Mouse (Mus musculus): Measurements from ENCODE around the gene Ccl11.
A peak's percentile ranks its signal among the peaks of the same experiment; 100 is the strongest.

Gene Ccl11

GRCm38 (mm10) chr11:82053849-82054248 is 3.8 kb upstream of the Ccl11 start:
- DNase-seq (ENCODE audit: low read depth): no peak

- no peak for DNase-seq (ENCODE audit: low read depth)
These were observed 4.6 kb downstream of the Ccl11 start for GRCm38 (mm10) chr11:82062226-82062625.

GRCm38 (mm10) chr11:82063454-82063853 is 5.8 kb downstream of the Ccl11 start:
- no peak for DNase-seq (ENCODE audit: low read depth)

- DNase-seq (ENCODE audit: low read depth): peak; percentile 52
These were observed 9.4 kb downstream of the Ccl11 start for GRCm38 (mm10) chr11:82066953-82067571.

GRCm38 (mm10) chr11:82071076-82071475 is 13.5 kb downstream of the Ccl11 start:
- no peak for DNase-seq (ENCODE audit: low read depth)

- peak; percentile 54 for DNase-seq (ENCODE audit: low read depth)
These were observed 14.8 kb downstream of the Ccl11 start for GRCm38 (mm10) chr11:82072374-82072773.

- no peak for DNase-seq (ENCODE audit: low read depth)
These were observed 15.4 kb downstream of the Ccl11 start for GRCm38 (mm10) chr11:82072984-82073383.

- DNase-seq (ENCODE audit: low read depth): no peak
These were observed 16.1 kb downstream of the Ccl11 start for GRCm38 (mm10) chr11:82073686-82074085.

- no peak for DNase-seq (ENCODE audit: low read depth)
These were observed 19.4 kb downstream of the Ccl11 start for GRCm38 (mm10) chr11:82077031-82077430.

GRCm38 (mm10) chr11:82078136-82078730 is 20.6 kb downstream of the Ccl11 start:
- no peak for DNase-seq (ENCODE audit: low read depth)

GRCm38 (mm10) chr11:82080865-82081264 is 23.2 kb downstream of the Ccl11 start:
- no peak for DNase-seq (ENCODE audit: low read depth)

GRCm38 (mm10) chr11:82084360-82084759 is 26.7 kb downstream of the Ccl11 start:
- no peak for DNase-seq (ENCODE audit: low read depth)

- DNase-seq (ENCODE audit: low read depth): no peak
These were observed 42.1 kb downstream of the Ccl11 start for GRCm38 (mm10) chr11:82099511-82100323.

- DNase-seq (ENCODE audit: low read depth): no peak
These were observed 43.5 kb downstream of the Ccl11 start for GRCm38 (mm10) chr11:82101087-82101486.

- DNase-seq (ENCODE audit: low read depth): no peak
These were observed 43.9 kb downstream of the Ccl11 start, which contains the start of gene Ccl12 for GRCm38 (mm10) chr11:82101529-82101928. Gene Ccl12, plus strand, starts transcription at chr11:82101845.

GRCm38 (mm10) chr11:82109611-82110010 is 52.0 kb downstream of the Ccl11 start:
- no peak for DNase-seq (ENCODE audit: low read depth)

GRCm38 (mm10) chr11:82110372-82111248 is 53.0 kb downstream of the Ccl11 start:
- DNase-seq (ENCODE audit: low read depth): no peak

Data from 416B (cell line).